Mouse (Mus musculus) adrenal gland, adult 2 months (tissue): ENCODE measurements around the gene Wfdc18. TPM values are rescaled to one million over a fixed set of nuclear protein-coding genes. Genes with fewer than 3 reads are reported as not detected.

ENCODE experiments used
- DNase-seq: peaks from one replicate; pipeline ENCODE4 v3.0.0; 2021
- long read RNA-seq: library from polyadenylated mRNA; stranded (forward); transcript quantifications from one replicate; pipeline ENCODE4 v2.0.0, GENCODE M21; 2021
- polyA plus RNA-seq: library from polyadenylated mRNA; depleted of rRNA; stranded (reverse); fragments of >200 nt; gene quantifications from 2 replicates; pipeline ENCODE4 v1.2.3, GENCODE M21; 2012; rRNA removed
- total RNA-seq, 2 experiments: library from RNA; stranded (reverse); gene quantifications; 2 replicates each; pipeline ENCODE4 v1.2.3; 2021

Wfdc18 gene
- total RNA-seq = not detected
- not detected in 2 replicates for polyA plus RNA-seq
- long read RNA-seq = 0 reads

- DNase-seq = no peak
Measured at GRCm38 (mm10) chr11:83708715-83709114, at the start of gene Wfdc18. Gene Wfdc18 (plus strand): TSS chr11:83709015.

- peak; percentile 8 for DNase-seq
Measured at GRCm38 (mm10) chr11:83662204-83662603, 46.6 kb upstream of the Wfdc18 start, which contains the start of gene Ccl4. Gene Ccl4 (plus strand): TSS chr11:83662584.

- DNase-seq = no peak
Measured at GRCm38 (mm10) chr11:83663532-83663931, 45.3 kb upstream of the Wfdc18 start.

- peak; percentile 41 for DNase-seq
Measured at GRCm38 (mm10) chr11:83671743-83672142, 37.1 kb upstream of the Wfdc18 start.

GRCm38 (mm10) chr11:83675665-83676064 is 33.1 kb upstream of the Wfdc18 start:
- no peak for DNase-seq

GRCm38 (mm10) chr11:83689918-83690317 is 18.9 kb upstream of the Wfdc18 start:
- DNase-seq = no peak

- no peak for DNase-seq
Measured at GRCm38 (mm10) chr11:83692008-83692407, 16.8 kb upstream of the Wfdc18 start.

GRCm38 (mm10) chr11:83703705-83704104 is 5.1 kb upstream of the Wfdc18 start, which contains the start of gene Wfdc17:
Gene Wfdc17 (plus strand): TSS chr11:83703991.
- DNase-seq = no peak

GRCm38 (mm10) chr11:83709683-83710082 is 868 bp downstream of the Wfdc18 start:
- DNase-seq = no peak

GRCm38 (mm10) chr11:83712671-83713070 is 3.9 kb downstream of the Wfdc18 start:
- no peak for DNase-seq

GRCm38 (mm10) chr11:83713925-83714324 is 5.1 kb downstream of the Wfdc18 start:
- no peak for DNase-seq

- peak; percentile 61 for DNase-seq
Measured at GRCm38 (mm10) chr11:83717042-83717665, 8.3 kb downstream of the Wfdc18 start.

- no peak for DNase-seq
Measured at GRCm38 (mm10) chr11:83720766-83721165, 12.0 kb downstream of the Wfdc18 start.

- peak; percentile 15 for DNase-seq
Measured at GRCm38 (mm10) chr11:83728757-83729432, 20.1 kb downstream of the Wfdc18 start.

- DNase-seq = no peak
Measured at GRCm38 (mm10) chr11:83731116-83731515, 22.3 kb downstream of the Wfdc18 start.

- no peak for DNase-seq
Measured at GRCm38 (mm10) chr11:83733071-83733640, 24.3 kb downstream of the Wfdc18 start.

GRCm38 (mm10) chr11:83734215-83734614 is 25.4 kb downstream of the Wfdc18 start:
- no peak for DNase-seq

- DNase-seq = no peak
Measured at GRCm38 (mm10) chr11:83735881-83736280, 27.1 kb downstream of the Wfdc18 start.

GRCm38 (mm10) chr11:83737109-83737558 is 28.3 kb downstream of the Wfdc18 start:
- no peak for DNase-seq

GRCm38 (mm10) chr11:83739241-83739640 is 30.4 kb downstream of the Wfdc18 start:
- peak; percentile 62 for DNase-seq

GRCm38 (mm10) chr11:83740443-83740991 is 31.7 kb downstream of the Wfdc18 start:
- no peak for DNase-seq

GRCm38 (mm10) chr11:83741841-83742240 is 33.0 kb downstream of the Wfdc18 start:
- DNase-seq = no peak
